Mouse (Mus musculus) midbrain, embryonic 10.5 days (tissue): Measurements from ENCODE around the gene Zfp385c. TPM values are rescaled to one million over a fixed set of nuclear protein-coding genes. Genes with fewer than 3 reads are reported as not detected.

Experiments used
- DNase-seq: peaks from one replicate; pipeline ENCODE4 v3.0.0-alpha.2; 2017; ENCODE audit warnings: low spot score
- H3K27ac ChIP-seq: fragments of 300-500 bp; sonication (generic); replicated peaks from 2 replicates; pipeline ENCODE4 v1.5.1; 2016; ENCODE audit warnings: mild to moderate bottlenecking
- H3K27me3 ChIP-seq: fragments of 300-500 bp; sonication (generic); 2 replicates; pipeline ENCODE4 v1.6.1; 2016; ENCODE audit warnings: low read depth, mild to moderate bottlenecking; ENCODE audit not compliant: poor library complexity, severe bottlenecking
- H3K36me3 ChIP-seq: fragments of 300-500 bp; sonication (generic); 2 replicates; pipeline ENCODE4 v1.6.1; 2016; ENCODE audit warnings: mild to moderate bottlenecking, moderate library complexity
- H3K4me1 ChIP-seq: fragments of 300-500 bp; sonication (generic); 2 replicates; pipeline ENCODE4 v1.6.1; 2016
- H3K4me3 ChIP-seq: fragments of 300-500 bp; sonication (generic); 2 replicates; pipeline ENCODE4 v1.5.1; 2016; ENCODE audit warnings: mild to moderate bottlenecking, moderate library complexity
- H3K9me3 ChIP-seq: fragments of 300-500 bp; sonication (generic); replicated peaks from 2 replicates; pipeline ENCODE4 v1.6.1; 2016; ENCODE audit warnings: mild to moderate bottlenecking
- WGBS: fragments of 180-500 bp; shearing (Covaris S2); methylation state at CpG from one replicate; pipeline ENCODE4 v1.1.7; 2016; 5-methylcytosine and 5-hydroxymethylcytosine counted together
- polyA plus RNA-seq: library from polyadenylated mRNA; unstranded; fragments of >200 nt; fragmentation: Nextera tagmentation; extraction: Ambion mirVana; gene quantifications from 2 replicates; pipeline ENCODE4 v1.2.1, GENCODE M21; 2016

Gene Zfp385c
- polyA plus RNA-seq, 1 experiment from 2014 or later = 0.20 TPM

GRCm38 (mm10) chr11:100613241-100613640 lies 79.0 kb downstream of the Zfp385c start:
- no peak overlapping the region for H3K27ac ChIP-seq
- no peak overlapping the region for H3K4me3 ChIP-seq
- no peaks in the 10 kb centered on the region for H3K27me3 ChIP-seq
- DNase-seq = no peak
- H3K36me3 ChIP-seq = peaks cover 49% of the 10 kb centered on the region
- WGBS = 90% methylated on average over 3 of the region's 3 CpGs
- no peaks in the 10 kb centered on the region for H3K9me3 ChIP-seq
- peaks cover 9% of the 10 kb centered on the region for H3K4me1 ChIP-seq

GRCm38 (mm10) chr11:100611627-100612026 lies 80.6 kb downstream of the Zfp385c start:
- 88% methylated on average over 6 of the region's 6 CpGs for WGBS
- H3K36me3 ChIP-seq = peaks cover 60% of the 10 kb centered on the region
- no peak overlapping the region for H3K4me3 ChIP-seq

GRCm38 (mm10) chr11:100609997-100610680 lies 82.1 kb downstream of the Zfp385c start:
- no peak for DNase-seq
- peaks cover 58% of the 10 kb centered on the region for H3K36me3 ChIP-seq
- H3K27me3 ChIP-seq = no peaks in the 10 kb centered on the region

More at GRCm38 (mm10) chr11:100611627-100612026, 80.6 kb downstream of the Zfp385c start:
- no peaks in the 10 kb centered on the region for H3K9me3 ChIP-seq
- no peaks in the 10 kb centered on the region for H3K27me3 ChIP-seq
- no peaks in the 10 kb centered on the region for H3K4me1 ChIP-seq
- H3K27ac ChIP-seq = no peak overlapping the region
- no peak for DNase-seq

GRCm38 (mm10) chr11:100609355-100609996 lies 82.8 kb downstream of the Zfp385c start:
- H3K27me3 ChIP-seq = no peaks in the 10 kb centered on the region
- H3K4me1 ChIP-seq = no peaks in the 10 kb centered on the region
- no peaks in the 10 kb centered on the region for H3K9me3 ChIP-seq
- H3K36me3 ChIP-seq = peaks cover 55% of the 10 kb centered on the region
- no peak overlapping the region for H3K4me3 ChIP-seq
- 94% methylated on average over 5 of the region's 5 CpGs for WGBS
- no peak overlapping the region for H3K27ac ChIP-seq
- no peak for DNase-seq

More at GRCm38 (mm10) chr11:100609997-100610680, 82.1 kb downstream of the Zfp385c start:
- Histone ChIP-seq H3K27ac (no peak overlapping the region), H3K4me3 (no peak overlapping the region), H3K4me1 (no peaks in the 10 kb centered on the region), H3K9me3 (no peaks in the 10 kb centered on the region)
- WGBS = 91% methylated on average over 9 of the region's 9 CpGs

GRCm38 (mm10) chr11:100608796-100609195 lies 83.5 kb downstream of the Zfp385c start:
- Histone ChIP-seq H3K27me3 (no peaks in the 10 kb centered on the region), H3K27ac (no peak overlapping the region), H3K4me3 (no peak overlapping the region), H3K9me3 (no peaks in the 10 kb centered on the region), H3K4me1 (no peaks in the 10 kb centered on the region), H3K36me3 (peaks cover 60% of the 10 kb centered on the region)
- no peak for DNase-seq
- WGBS = 83% methylated on average over 4 of the region's 4 CpGs

- 93% methylated on average over 6 of the region's 6 CpGs for WGBS
- peaks cover 62% of the 10 kb centered on the region for H3K36me3 ChIP-seq
- no peaks in the 10 kb centered on the region for H3K9me3 ChIP-seq
- no peaks in the 10 kb centered on the region for H3K4me1 ChIP-seq
- no peak overlapping the region for H3K4me3 ChIP-seq
- no peak overlapping the region for H3K27ac ChIP-seq
- no peak for DNase-seq
- no peaks in the 10 kb centered on the region for H3K27me3 ChIP-seq
Observed at GRCm38 (mm10) chr11:100607121-100607520, 85.1 kb downstream of the Zfp385c start.

- 92% methylated on average over 10 of the region's 10 CpGs for WGBS
- DNase-seq = no peak
- peaks cover 70% of the 10 kb centered on the region for H3K36me3 ChIP-seq
- H3K4me1 ChIP-seq = no peaks in the 10 kb centered on the region
- no peaks in the 10 kb centered on the region for H3K27me3 ChIP-seq
- H3K9me3 ChIP-seq = no peaks in the 10 kb centered on the region
- H3K27ac ChIP-seq = no peak overlapping the region
- no peak overlapping the region for H3K4me3 ChIP-seq
Observed at GRCm38 (mm10) chr11:100605451-100605850, 86.8 kb downstream of the Zfp385c start.

- Histone ChIP-seq H3K4me3 (no peak overlapping the region), H3K9me3 (no peaks in the 10 kb centered on the region), H3K36me3 (peaks cover 77% of the 10 kb centered on the region), H3K27ac (no peak overlapping the region), H3K4me1 (no peaks in the 10 kb centered on the region), H3K27me3 (no peaks in the 10 kb centered on the region)
- WGBS = 84% methylated on average over 4 of the region's 4 CpGs
- no peak for DNase-seq
Observed at GRCm38 (mm10) chr11:100604321-100605005, 87.8 kb downstream of the Zfp385c start.

- Histone ChIP-seq H3K36me3 (peaks cover 83% of the 10 kb centered on the region), H3K27ac (no peak overlapping the region)
- WGBS = 93% methylated on average over 8 of the region's 8 CpGs
Observed at GRCm38 (mm10) chr11:100603813-100604212, 88.4 kb downstream of the Zfp385c start.

GRCm38 (mm10) chr11:100603155-100603554 lies 89.1 kb downstream of the Zfp385c start:
- no peaks in the 10 kb centered on the region for H3K27me3 ChIP-seq
- H3K9me3 ChIP-seq = no peaks in the 10 kb centered on the region
- no peaks in the 10 kb centered on the region for H3K4me1 ChIP-seq
- DNase-seq = no peak
- H3K4me3 ChIP-seq = no peak overlapping the region
- H3K36me3 ChIP-seq = peaks cover 83% of the 10 kb centered on the region
- 92% methylated on average over 9 of the region's 9 CpGs for WGBS
- H3K27ac ChIP-seq = no peak overlapping the region

More at GRCm38 (mm10) chr11:100603813-100604212, 88.4 kb downstream of the Zfp385c start:
- Histone ChIP-seq H3K9me3 (no peaks in the 10 kb centered on the region), H3K4me3 (no peak overlapping the region), H3K4me1 (no peaks in the 10 kb centered on the region), H3K27me3 (no peaks in the 10 kb centered on the region)
- no peak for DNase-seq

- no peak for DNase-seq
- WGBS = 95% methylated on average over 3 of the region's 3 CpGs
- H3K4me1 ChIP-seq = no peaks in the 10 kb centered on the region
- H3K36me3 ChIP-seq = peaks cover 90% of the 10 kb centered on the region
- H3K27ac ChIP-seq = no peak overlapping the region
- H3K9me3 ChIP-seq = no peaks in the 10 kb centered on the region
- H3K27me3 ChIP-seq = no peaks in the 10 kb centered on the region
- no peak overlapping the region for H3K4me3 ChIP-seq
Observed at GRCm38 (mm10) chr11:100601372-100601771, 90.9 kb downstream of the Zfp385c start.

- Histone ChIP-seq H3K27me3 (no peaks in the 10 kb centered on the region), H3K36me3 (peaks cover 100% of the 10 kb centered on the region), H3K4me3 (no peak overlapping the region), H3K9me3 (no peaks in the 10 kb centered on the region), H3K4me1 (no peaks in the 10 kb centered on the region), H3K27ac (no peak overlapping the region)
- no peak for DNase-seq
- WGBS = 91% methylated on average over 4 of the region's 4 CpGs
Observed at GRCm38 (mm10) chr11:100598074-100598473, 94.2 kb downstream of the Zfp385c start.

GRCm38 (mm10) chr11:100595533-100595932 lies 96.7 kb downstream of the Zfp385c start:
- H3K27ac ChIP-seq = no peak overlapping the region
- WGBS = 87% methylated on average over 4 of the region's 4 CpGs
- no peaks in the 10 kb centered on the region for H3K4me1 ChIP-seq
- H3K27me3 ChIP-seq = no peaks in the 10 kb centered on the region
- peaks cover 100% of the 10 kb centered on the region for H3K36me3 ChIP-seq
- H3K4me3 ChIP-seq = no peak overlapping the region
- no peaks in the 10 kb centered on the region for H3K9me3 ChIP-seq
- DNase-seq = no peak
